Mouse (Mus musculus): ENCODE data around the gene Bace2. TPM values are rescaled to one million over a fixed set of nuclear protein-coding genes. Genes with fewer than 3 reads are reported as not detected.

Bace2 gene
- polyA plus RNA-seq, 1 experiment: 0.53 TPM

- H3K27me3 ChIP-seq (ENCODE audit: control insufficient read depth, insufficient read depth, insufficient read length): no peaks in the 10 kb centered on the region
- no peak for TF ChIP-seq TCF12 (IDR thresholded peaks at IDR 0.05; ENCODE audit: insufficient read depth, poor library complexity, severe bottlenecking)
- no peak for TF ChIP-seq TCF3 (IDR thresholded peaks at IDR 0.05; ENCODE audit: insufficient read length, low read depth)
- TF ChIP-seq POLR2A (IDR thresholded peaks at IDR 0.05; ENCODE audit: insufficient read length, low read depth): no peak
- TF ChIP-seq CEBPB (IDR thresholded peaks at IDR 0.05; ENCODE audit: insufficient read depth, poor library complexity, severe bottlenecking): no peak
- TF ChIP-seq SRF (IDR thresholded peaks at IDR 0.05; ENCODE audit: control insufficient read depth, insufficient read length, low read depth): no peak
- TF ChIP-seq MYOG (IDR thresholded peaks at IDR 0.05; ENCODE audit: control insufficient read depth in 1 of 3, insufficient read depth in 1 of 3, insufficient read length in 2 of 3, low read depth in 2 of 3): no peak
- no peak for TF ChIP-seq MAX (IDR thresholded peaks at IDR 0.05; ENCODE audit: low read depth)
- TF ChIP-seq MYOD1 (IDR thresholded peaks at IDR 0.05; ENCODE audit: control insufficient read depth in 1 of 3, insufficient read length in 2 of 3, low read depth in 2 of 3): no peak
- TF ChIP-seq USF1 (IDR thresholded peaks at IDR 0.05; ENCODE audit: low read depth): no peak
- no peak for TF ChIP-seq POLR2AphosphoS2 (IDR thresholded peaks at IDR 0.05; ENCODE audit: insufficient read length, low read depth)
- TF ChIP-seq REST (IDR thresholded peaks at IDR 0.05; ENCODE audit: insufficient read depth, insufficient read length): no peak
- no peak for TF ChIP-seq E2F4 (IDR thresholded peaks at IDR 0.05; ENCODE audit: insufficient read depth)
- no peaks in the 10 kb centered on the region for H3K79me2 ChIP-seq (ENCODE audit: control insufficient read depth, insufficient read depth)
- no peak overlapping the region for H3K4me3 ChIP-seq
- H3ac ChIP-seq (ENCODE audit: control insufficient read depth, insufficient read length): no peak overlapping the region
- no peaks in the 10 kb centered on the region for H3K36me3 ChIP-seq (ENCODE audit: control insufficient read depth, insufficient read depth)
- H3K4me2 ChIP-seq (ENCODE audit: low read depth): no peak overlapping the region
These were observed 135.8 kb downstream of the Bace2 start for GRCm38 (mm10) chr16:97492369-97492768.

Other genes with a start within 250 kb of the Bace2 start
- under 0.01 TPM for gene Dscam, start 186.0 kb upstream of the Bace2 start, polyA plus RNA-seq (2012; fragmentation: generic; extraction: Trizol)
- 0.02 TPM for gene Mx1, start 106.2 kb downstream of the Bace2 start, polyA plus RNA-seq (2012; fragmentation: generic; extraction: Trizol)
- gene Fam3b, start 158.1 kb downstream of the Bace2 start, polyA plus RNA-seq (2012; fragmentation: generic; extraction: Trizol): not detected

Data from myocyte (in vitro differentiated cells).